Mouse (Mus musculus) midbrain, embryonic 13.5 days (tissue): ENCODE measurements at regions not wholly inside any gene's neighbourhood (a gene's known extent, or its start where the extent isn't known, plus 50 kb on each side); places are given as distances from the start of the nearest gene placed in this dataset.

Source experiments
- ATAC-seq: fragments of 200-750 bp; cut with Nextera tagmentation; 2 replicates; pipeline ENCODE4 v1.8.0; 2017; ENCODE audit warnings: mild to moderate bottlenecking, moderate TSS enrichment, moderate library complexity
- H3K27ac ChIP-seq: fragments of 300-500 bp; sonication (generic); 2 replicates; pipeline ENCODE4 v1.5.1; 2015; ENCODE audit warnings: inconsistent platforms, mild to moderate bottlenecking, moderate library complexity
- H3K27me3 ChIP-seq: fragments of 300-500 bp; sonication (generic); 2 replicates; pipeline ENCODE4 v1.6.1; 2015; ENCODE audit warnings: mild to moderate bottlenecking, inconsistent platforms
- H3K36me3 ChIP-seq: fragments of 300-500 bp; sonication (generic); 2 replicates; pipeline ENCODE4 v1.6.1; 2015; ENCODE audit warnings: mild to moderate bottlenecking, inconsistent platforms
- H3K4me1 ChIP-seq: fragments of 300-500 bp; sonication (generic); replicated peaks from 2 replicates; pipeline ENCODE4 v1.6.1; 2015; ENCODE audit warnings: inconsistent platforms
- H3K4me2 ChIP-seq: fragments of 300-500 bp; sonication (generic); replicated peaks from 2 replicates; pipeline ENCODE4 v1.6.1; 2015; ENCODE audit warnings: moderate library complexity, mild to moderate bottlenecking, inconsistent platforms
- H3K4me3 ChIP-seq: fragments of 300-500 bp; sonication (generic); replicated peaks from 2 replicates; pipeline ENCODE4 v1.5.1; 2015; ENCODE audit warnings: mild to moderate bottlenecking, inconsistent platforms
- H3K9ac ChIP-seq: fragments of 300-500 bp; sonication (generic); replicated peaks from 2 replicates; pipeline ENCODE4 v1.6.1; 2015; ENCODE audit warnings: mild to moderate bottlenecking, inconsistent platforms
- H3K9me3 ChIP-seq: fragments of 300-500 bp; sonication (generic); 2 replicates; pipeline ENCODE4 v1.6.1; 2016; ENCODE audit warnings: mild to moderate bottlenecking, inconsistent platforms
- WGBS: fragments of 180-500 bp; shearing (Covaris S2); methylation state at CpG from one replicate; pipeline ENCODE4 v1.1.7; 2015; 5-methylcytosine and 5-hydroxymethylcytosine counted together

GRCm38 (mm10) chr4:73051511-73051910, 199.1 kb upstream of the Aldoart1 start:
- H3K36me3 ChIP-seq, result no peaks in the 10 kb centered on the region
- 88% methylated on average over 1 of the region's 1 CpGs for WGBS
- H3K4me1 ChIP-seq, result 0 out of 2 replicates have a peak, but pooled peaks cover 2% of the 10 kb centered on the region
- H3K27ac ChIP-seq, result no peak overlapping the region
- H3K4me2 ChIP-seq, result no peak overlapping the region
- H3K27me3 ChIP-seq, result no peaks in the 10 kb centered on the region
- H3K4me3 ChIP-seq, result no peak overlapping the region
- no peaks in the 10 kb centered on the region for H3K9me3 ChIP-seq
- H3K9ac ChIP-seq, result no peak overlapping the region
- no peak for ATAC-seq

- Histone ChIP-seq H3K9ac (no peak overlapping the region), H3K9me3 (no peaks in the 10 kb centered on the region), H3K36me3 (no peaks in the 10 kb centered on the region), H3K27ac (no peak overlapping the region), H3K4me3 (no peak overlapping the region), H3K4me2 (no peak overlapping the region), H3K4me1 (0 out of 2 replicates have a peak, but pooled peaks cover 2% of the 10 kb centered on the region), H3K27me3 (no peaks in the 10 kb centered on the region)
- WGBS, result 39% methylated on average over 2 of the region's 2 CpGs
- ATAC-seq, result no peak
These were observed 195.4 kb upstream of the Aldoart1 start for GRCm38 (mm10) chr4:73047804-73048203.

GRCm38 (mm10) chr4:73044356-73044755, 191.9 kb upstream of the Aldoart1 start:
- H3K9ac ChIP-seq, result no peak overlapping the region
- H3K9me3 ChIP-seq, result no peaks in the 10 kb centered on the region
- ATAC-seq, result no peak
- no peak overlapping the region for H3K27ac ChIP-seq
- 58% methylated on average over 2 of the region's 2 CpGs for WGBS
- no peak overlapping the region for H3K4me2 ChIP-seq
- no peaks in the 10 kb centered on the region for H3K36me3 ChIP-seq
- H3K27me3 ChIP-seq, result 0 out of 2 replicates have a peak, but pooled peaks cover 4% of the 10 kb centered on the region
- no peak overlapping the region for H3K4me3 ChIP-seq
- 0 out of 2 replicates have a peak, but pooled peaks cover 2% of the 10 kb centered on the region for H3K4me1 ChIP-seq

- no peaks in the 10 kb centered on the region for H3K4me1 ChIP-seq
- 0 out of 2 replicates have a peak, but pooled peaks cover 4% of the 10 kb centered on the region for H3K27me3 ChIP-seq
- WGBS, result 31% methylated on average over 2 of the region's 2 CpGs
- H3K4me3 ChIP-seq, result no peak overlapping the region
- ATAC-seq, result 0 out of 2 replicates have a peak, but pooled peaks have one; percentile 14
- H3K36me3 ChIP-seq, result no peaks in the 10 kb centered on the region
- no peak overlapping the region for H3K27ac ChIP-seq
- no peaks in the 10 kb centered on the region for H3K9me3 ChIP-seq
- H3K9ac ChIP-seq, result no peak overlapping the region
- H3K4me2 ChIP-seq, result no peak overlapping the region
These were observed 190.2 kb upstream of the Aldoart1 start for GRCm38 (mm10) chr4:73042672-73043071.

- H3K4me2 ChIP-seq, result no peak overlapping the region
- H3K9ac ChIP-seq, result no peak overlapping the region
- 79% methylated on average over 2 of the region's 2 CpGs for WGBS
- H3K27ac ChIP-seq, result no peak overlapping the region
- no peaks in the 10 kb centered on the region for H3K9me3 ChIP-seq
- no peak overlapping the region for H3K4me3 ChIP-seq
- ATAC-seq, result no peak
- no peaks in the 10 kb centered on the region for H3K4me1 ChIP-seq
- no peaks in the 10 kb centered on the region for H3K36me3 ChIP-seq
- 0 out of 2 replicates have a peak, but pooled peaks cover 4% of the 10 kb centered on the region for H3K27me3 ChIP-seq
These were observed 189.1 kb upstream of the Aldoart1 start for GRCm38 (mm10) chr4:73041486-73041885.

- Histone ChIP-seq H3K9ac (no peak overlapping the region), H3K4me2 (no peak overlapping the region), H3K9me3 (no peaks in the 10 kb centered on the region), H3K4me1 (no peaks in the 10 kb centered on the region), H3K36me3 (no peaks in the 10 kb centered on the region), H3K27ac (no peak overlapping the region), H3K4me3 (no peak overlapping the region), H3K27me3 (no peaks in the 10 kb centered on the region)
- ATAC-seq, result no peak
- 77% methylated on average over 1 of the region's 1 CpGs for WGBS
These were observed 145.3 kb upstream of the Aldoart1 start for GRCm38 (mm10) chr4:72997686-72998085.

- Histone ChIP-seq H3K4me2 (no peak overlapping the region), H3K4me1 (no peaks in the 10 kb centered on the region), H3K27ac (no peak overlapping the region), H3K4me3 (no peak overlapping the region), H3K9me3 (no peaks in the 10 kb centered on the region), H3K27me3 (no peaks in the 10 kb centered on the region), H3K36me3 (no peaks in the 10 kb centered on the region), H3K9ac (no peak overlapping the region)
- ATAC-seq, result no peak
- WGBS, result 94% methylated on average over 2 of the region's 2 CpGs
These were observed 143.7 kb upstream of the Aldoart1 start for GRCm38 (mm10) chr4:72996102-72996501.

- H3K27me3 ChIP-seq, result no peaks in the 10 kb centered on the region
- H3K27ac ChIP-seq, result no peak overlapping the region
- no peak for ATAC-seq
- no peak overlapping the region for H3K4me3 ChIP-seq
- no peaks in the 10 kb centered on the region for H3K36me3 ChIP-seq
- no peak overlapping the region for H3K4me2 ChIP-seq
- no peaks in the 10 kb centered on the region for H3K9me3 ChIP-seq
- H3K9ac ChIP-seq, result no peak overlapping the region
- 83% methylated on average over 7 of the region's 7 CpGs for WGBS
- H3K4me1 ChIP-seq, result no peaks in the 10 kb centered on the region
These were observed 94.0 kb upstream of the Aldoart1 start for GRCm38 (mm10) chr4:72946369-72946981.

GRCm38 (mm10) chr4:72923396-72923795, 71.0 kb upstream of the Aldoart1 start:
- Histone ChIP-seq H3K9me3 (no peaks in the 10 kb centered on the region), H3K4me1 (no peaks in the 10 kb centered on the region), H3K4me2 (no peak overlapping the region), H3K36me3 (no peaks in the 10 kb centered on the region), H3K4me3 (no peak overlapping the region), H3K27me3 (no peaks in the 10 kb centered on the region), H3K9ac (no peak overlapping the region), H3K27ac (no peak overlapping the region)
- WGBS, result 53% methylated on average over 3 of the region's 3 CpGs
- ATAC-seq, result no peak

- no peak overlapping the region for H3K9ac ChIP-seq
- H3K4me2 ChIP-seq, result no peak overlapping the region
- H3K4me1 ChIP-seq, result no peaks in the 10 kb centered on the region
- H3K27ac ChIP-seq, result no peak overlapping the region
- 83% methylated on average over 3 of the region's 3 CpGs for WGBS
- no peaks in the 10 kb centered on the region for H3K36me3 ChIP-seq
- H3K27me3 ChIP-seq, result no peaks in the 10 kb centered on the region
- no peaks in the 10 kb centered on the region for H3K9me3 ChIP-seq
- ATAC-seq, result no peak
- H3K4me3 ChIP-seq, result no peak overlapping the region
These were observed 62.6 kb upstream of the Aldoart1 start for GRCm38 (mm10) chr4:72914991-72915390.
